Comparison of ENCODE assay signal across 18 mouse cellular contexts in the genomic region with DNA sequence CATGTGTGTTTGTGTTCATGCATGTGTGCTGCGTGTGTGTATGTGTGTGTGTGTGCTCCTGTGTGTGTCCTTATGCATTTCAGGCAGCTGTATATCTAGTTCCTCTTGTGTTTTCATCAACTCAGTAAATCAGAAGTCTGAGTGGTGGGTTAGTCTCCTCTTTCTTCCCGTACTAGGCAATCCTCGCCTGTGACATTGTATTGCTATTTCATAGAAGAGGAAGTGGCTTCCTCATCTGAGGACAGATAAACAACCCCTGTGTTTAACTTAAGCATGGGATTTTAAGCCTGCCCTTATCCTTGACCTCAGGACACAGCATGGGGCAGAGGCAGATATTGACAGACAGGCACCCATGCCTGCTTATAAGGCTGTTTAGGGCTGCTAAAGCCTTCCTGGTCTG. TPM values are rescaled to one million over a fixed set of nuclear protein-coding genes. Genes with fewer than 3 reads are reported as not detected.
"Had no signal": no experiment of that assay in that cellular context is flagged by ENCODE, and none has a peak within 500 bp of the region (broad histone marks: within the 10 kb centered on the region; RNA-seq: fewer than 3 reads in every experiment).

No protein-coding gene starts in this region.

- DNase-seq: kidney, adult 2 months; kidney, postnatal 14 days; layer of hippocampus, postnatal 36 days; left cerebral cortex, postnatal 4 days; lung, adult 18-20 months; right cerebral cortex, adult 18-20 months; right cerebral cortex, postnatal 25 days; thymus, postnatal 36 days had no signal

- H3K4me3 ChIP-seq: intestine, embryonic 15.5 days; kidney, embryonic 15.5 days; limb, embryonic 13.5 days; midbrain, embryonic 15.5 days; neural tube, embryonic 13.5 days had no signal

- H3K27me3 ChIP-seq: intestine, embryonic 15.5 days; kidney, embryonic 15.5 days; limb, embryonic 13.5 days; midbrain, embryonic 15.5 days; neural tube, embryonic 13.5 days had no signal

- H3K4me2 ChIP-seq: intestine, embryonic 15.5 days; kidney, embryonic 15.5 days; limb, embryonic 13.5 days; midbrain, embryonic 15.5 days; neural tube, embryonic 13.5 days had no signal

- ATAC-seq: intestine, embryonic 15.5 days; midbrain, embryonic 15.5 days had no signal

- H3K36me3 ChIP-seq: intestine, embryonic 15.5 days; kidney, embryonic 15.5 days; limb, embryonic 13.5 days; midbrain, embryonic 15.5 days; neural tube, embryonic 13.5 days had no signal

- H3K4me1 ChIP-seq: intestine, embryonic 15.5 days; kidney, embryonic 15.5 days; limb, embryonic 13.5 days had no signal

- H3K27ac ChIP-seq: intestine, embryonic 15.5 days; kidney, embryonic 15.5 days; limb, embryonic 13.5 days; midbrain, embryonic 15.5 days had no signal

- H3K9me3 ChIP-seq: intestine, embryonic 15.5 days; kidney, embryonic 15.5 days; limb, embryonic 13.5 days; midbrain, embryonic 15.5 days; neural tube, embryonic 13.5 days had no signal

- H3K9ac ChIP-seq: intestine, embryonic 15.5 days; kidney, embryonic 15.5 days; limb, embryonic 13.5 days; midbrain, embryonic 15.5 days; neural tube, embryonic 13.5 days had no signal

RNA-seq across cellular contexts. Expression of a gene that starts 57.9 kb away (rescaled TPM):
- polyA plus RNA-seq: intestine, embryonic 15.5 days; kidney, adult 2 months; kidney, embryonic 15.5 days; large intestine, adult 2 months; limb, embryonic 13.5 days; lung, embryonic 16.5 days; midbrain, embryonic 15.5 days; neural tube, embryonic 13.5 days; small intestine, adult 2 months; stomach, embryonic 16.5 days; thymus, postnatal 0 days had no signal
